Mouse (Mus musculus) adrenal gland (tissue): ENCODE measurements around the gene Gdpd4.

Experiments used
- intact Hi-C: fragments of 180-260 bp; cut with DNase I; formaldehyde crosslinking; loops from one replicate; pipeline ENCODE4 v1.15.1; 2025

The Gdpd4 gene

GRCm38 (mm10) chr7:98084541-98085293 lies 165.0 kb downstream of the Gdpd4 start:
- intact Hi-C loops: no loop called here

- intact Hi-C loops: no loop called here
Observed at GRCm38 (mm10) chr7:98085314-98085713, 165.6 kb downstream of the Gdpd4 start.

GRCm38 (mm10) chr7:98086346-98086745 lies 166.6 kb downstream of the Gdpd4 start:
- intact Hi-C loops: no loop called here

- intact Hi-C loops: no loop called here
Observed at GRCm38 (mm10) chr7:98095852-98096251, 176.1 kb downstream of the Gdpd4 start.

- intact Hi-C loops: no loop called here
Observed at GRCm38 (mm10) chr7:98097557-98097956, 177.8 kb downstream of the Gdpd4 start.
